Mouse (Mus musculus): ENCODE data around the gene Abcc10.

Abcc10 gene

DNA sequence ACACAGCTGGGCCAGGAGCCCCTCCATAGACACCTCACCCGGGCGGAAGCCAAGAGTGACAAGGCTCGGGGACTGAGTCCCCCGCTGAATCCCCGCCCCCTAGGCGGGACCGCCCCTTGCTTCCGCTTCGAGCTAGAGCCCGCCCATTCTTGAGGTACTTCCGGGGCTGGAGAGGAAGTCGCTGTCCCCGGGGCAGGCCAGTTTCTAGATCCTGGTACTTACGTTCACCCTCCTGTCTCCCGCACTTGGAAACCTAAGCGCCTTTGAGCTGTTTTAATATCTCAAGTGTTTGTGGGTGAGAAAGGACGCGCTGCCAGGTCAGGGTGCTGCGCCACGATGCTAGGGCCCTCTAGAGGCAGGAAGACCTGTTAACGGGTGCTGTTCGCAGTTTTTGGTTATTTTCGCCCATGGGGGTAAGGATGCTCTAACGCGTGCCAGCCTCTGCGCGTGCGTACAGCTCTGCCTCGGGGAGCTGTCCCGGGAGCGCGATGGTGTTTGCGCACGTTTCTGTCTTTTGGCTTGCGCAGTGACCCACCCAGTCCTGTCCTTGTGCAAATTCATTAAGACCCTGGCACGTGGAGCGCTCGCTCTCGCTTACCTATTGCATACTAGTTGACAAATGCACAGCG, at the start of gene Abcc10:
Abcc10 (minus strand) TSS at position 447 of the 629 bp plus-strand sequence.
- DNase-seq: peak; percentile 97

GRCm38 (mm10) chr17:46371783-46372182, 43.6 kb upstream of the Abcc10 start:
- peak; percentile 23 for DNase-seq

DNA sequence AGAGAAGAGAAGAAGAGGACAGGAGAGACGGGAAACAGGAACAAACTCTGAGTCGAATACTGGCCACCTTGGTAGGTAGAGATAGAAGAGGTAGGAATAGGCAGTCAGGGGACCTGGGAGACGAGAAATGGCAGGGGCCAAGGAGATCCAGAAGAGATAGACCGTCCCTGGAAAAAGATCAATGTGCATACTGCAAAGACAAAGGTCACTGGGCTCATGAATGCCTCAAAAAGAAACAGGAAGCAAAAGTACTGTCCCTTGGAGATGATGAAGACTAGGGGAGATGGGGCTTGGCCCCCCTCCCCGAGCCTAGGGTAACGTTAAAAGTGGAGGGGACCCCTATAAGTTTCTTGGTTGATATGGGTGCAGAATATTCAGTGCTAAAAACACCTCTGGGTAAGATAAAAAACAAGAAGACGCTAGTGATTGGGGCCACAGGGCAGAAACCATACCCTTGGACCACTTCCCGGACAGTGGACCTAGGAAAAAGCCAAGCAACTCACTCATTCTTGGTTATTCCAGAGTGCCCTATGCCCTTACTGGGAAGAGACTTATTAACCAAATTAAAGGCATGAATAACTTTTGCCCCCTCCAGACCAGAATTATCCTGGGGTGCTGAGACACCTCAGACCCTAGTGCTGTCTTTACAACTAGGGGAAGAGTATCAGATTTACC, 23.0 kb upstream of the Abcc10 start:
- DNase-seq: no peak

DNA sequence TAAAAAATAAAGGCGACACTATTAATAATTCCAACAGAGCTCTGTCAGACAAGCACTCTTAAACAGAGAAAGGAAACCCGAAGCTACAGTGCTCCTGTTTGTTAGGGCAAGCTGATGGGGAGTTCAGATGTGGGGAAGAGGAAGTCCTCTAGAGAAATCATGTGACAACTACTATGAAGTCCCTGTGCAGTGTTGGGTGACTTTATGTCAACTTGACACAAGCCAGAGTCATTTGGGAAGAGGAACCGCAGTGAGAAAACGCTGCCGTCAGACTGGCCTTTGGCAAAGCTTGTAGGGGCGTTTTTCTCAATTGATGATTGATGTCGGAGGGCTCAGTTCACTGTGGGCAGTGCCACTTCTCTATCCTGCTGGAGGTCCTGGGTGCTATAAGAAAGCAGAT, 13.1 kb upstream of the Abcc10 start:
- DNase-seq: no peak

GRCm38 (mm10) chr17:46336475-46336874, 8.3 kb upstream of the Abcc10 start:
- no peak for DNase-seq

DNA sequence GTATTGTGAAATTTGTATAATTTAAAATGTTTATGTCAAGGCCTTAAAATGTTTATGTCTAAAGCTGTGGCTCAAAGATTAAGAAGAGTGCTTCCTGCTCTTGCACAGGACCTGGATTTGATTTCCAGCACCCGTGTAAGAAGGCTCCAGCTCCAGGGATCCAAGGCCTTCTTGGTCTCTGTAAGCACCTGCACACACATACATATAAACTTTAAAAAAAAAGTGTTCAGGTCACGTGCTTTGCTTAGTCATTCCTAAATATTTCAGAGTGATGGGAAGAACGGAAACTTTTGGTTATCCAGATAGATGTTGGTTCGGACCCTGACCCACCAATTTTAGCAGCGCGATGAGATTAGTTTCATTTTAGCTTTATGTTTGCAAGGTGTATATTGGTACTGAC, 571 bp upstream of the Abcc10 start:
- no peak for DNase-seq

DNA sequence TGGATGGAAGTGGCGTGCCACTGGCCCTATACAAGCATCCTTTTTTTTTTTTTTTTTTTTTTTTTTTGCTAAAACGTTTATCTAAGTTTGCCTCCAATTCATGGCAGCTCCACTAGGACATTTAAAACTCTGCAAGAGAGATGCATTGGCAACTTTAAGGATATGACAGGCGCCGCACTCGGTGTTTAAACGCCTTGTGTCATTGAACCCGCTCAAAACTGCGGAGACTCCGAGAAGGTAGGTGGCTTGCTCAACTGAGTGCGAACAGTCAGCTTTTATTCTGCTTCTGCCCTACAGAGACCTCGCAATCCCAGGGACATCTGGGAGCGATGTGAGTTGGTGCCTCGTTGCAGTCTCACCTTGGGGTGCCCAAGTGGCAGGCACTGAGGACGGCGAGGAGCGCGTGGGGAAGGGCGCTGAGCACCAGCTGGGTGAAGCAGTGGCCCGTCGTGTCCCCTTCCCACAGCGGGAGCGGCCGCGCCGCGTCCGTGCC, 693 bp downstream of the Abcc10 start:
- DNase-seq: no peak

DNA sequence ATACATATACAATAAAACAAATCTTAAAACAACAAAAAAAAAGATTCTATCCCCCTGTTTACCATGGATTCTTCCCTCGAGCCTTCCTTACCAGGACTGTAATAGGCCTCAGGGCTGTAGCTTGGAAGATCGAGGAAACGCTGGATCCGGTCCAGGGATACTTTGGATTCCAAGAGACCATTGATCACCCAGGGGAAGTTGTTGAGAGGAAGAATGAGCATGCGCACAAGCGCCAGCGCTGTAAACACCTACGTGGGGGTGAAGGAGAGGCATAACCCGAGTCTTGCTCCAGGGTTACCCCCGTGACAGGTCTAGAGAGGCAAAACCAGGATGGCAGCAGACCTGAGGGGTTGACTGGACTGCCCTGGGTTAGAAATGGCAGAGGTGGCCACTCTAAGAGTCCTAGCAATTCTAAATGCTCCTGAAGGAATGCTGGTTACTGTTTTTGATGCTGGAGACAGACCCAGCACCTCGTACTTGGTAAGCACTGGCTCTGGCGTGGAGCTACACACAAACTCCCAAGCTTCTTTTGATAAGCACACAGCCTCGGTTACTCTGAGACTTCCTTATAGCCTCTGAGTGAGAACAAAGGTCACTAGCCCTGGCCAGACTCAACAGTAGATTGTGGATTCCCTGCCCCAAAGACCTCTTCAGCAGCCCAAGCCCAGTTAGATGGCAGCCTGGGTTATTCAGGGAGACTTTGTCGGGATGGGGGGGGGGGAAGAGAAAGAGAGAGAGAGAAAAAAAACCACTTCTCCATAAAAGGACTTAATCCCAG, 5.9 kb downstream of the Abcc10 start:
- DNase-seq: no peak

DNA sequence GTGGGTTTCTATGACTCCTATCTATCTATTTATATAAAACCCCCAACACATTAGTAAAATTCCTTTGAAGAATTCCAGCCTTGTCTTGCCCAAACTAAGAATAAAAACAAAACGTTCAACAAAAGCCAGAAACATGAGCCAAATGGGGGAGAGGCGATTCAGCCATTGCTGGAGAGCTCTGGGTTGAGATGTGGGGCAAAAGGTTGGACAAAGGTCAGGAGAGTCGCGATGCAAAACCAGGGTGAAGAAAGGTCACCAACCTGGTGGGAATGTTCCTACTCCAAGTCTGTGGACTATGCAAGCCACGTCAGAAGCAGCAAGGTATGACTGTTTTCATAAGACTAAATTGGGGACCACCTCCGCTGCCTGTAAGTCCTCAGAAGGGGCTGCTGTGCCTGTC, 7.7 kb downstream of the Abcc10 start:
- no peak for DNase-seq

- DNase-seq: no peak
Measured at GRCm38 (mm10) chr17:46315813-46316212, 12.3 kb downstream of the Abcc10 start.

DNA sequence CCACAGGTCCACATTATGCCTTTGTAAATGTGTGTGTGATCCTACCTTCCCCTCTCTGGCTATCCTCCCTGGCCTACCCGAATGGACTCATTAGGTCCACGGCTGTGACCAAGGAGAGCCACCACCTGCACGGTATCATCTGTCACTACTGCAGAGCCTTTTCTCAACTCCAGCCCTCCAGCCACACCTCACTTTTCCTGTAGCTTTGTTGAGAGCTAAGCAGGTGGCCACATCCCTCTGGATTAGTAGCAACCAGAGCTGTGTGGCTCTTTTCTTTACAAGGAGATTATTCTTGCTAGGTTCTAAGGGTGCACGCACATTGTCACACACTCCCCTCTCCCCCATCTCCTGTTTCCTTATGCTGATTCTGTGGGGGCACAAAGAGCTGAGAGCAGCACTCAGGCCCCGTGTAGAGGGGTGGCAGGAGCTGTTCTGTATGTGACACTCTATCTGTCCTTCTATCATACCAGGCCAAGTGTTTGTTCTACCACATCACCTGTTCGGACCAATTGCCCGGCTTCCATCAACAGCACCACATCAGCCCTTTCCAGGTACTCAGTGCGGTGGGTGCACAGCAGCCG, 14.9 kb downstream of the Abcc10 start:
- DNase-seq: no peak

- no peak for DNase-seq
Measured at GRCm38 (mm10) chr17:46310515-46310914, 17.6 kb downstream of the Abcc10 start.

DNA sequence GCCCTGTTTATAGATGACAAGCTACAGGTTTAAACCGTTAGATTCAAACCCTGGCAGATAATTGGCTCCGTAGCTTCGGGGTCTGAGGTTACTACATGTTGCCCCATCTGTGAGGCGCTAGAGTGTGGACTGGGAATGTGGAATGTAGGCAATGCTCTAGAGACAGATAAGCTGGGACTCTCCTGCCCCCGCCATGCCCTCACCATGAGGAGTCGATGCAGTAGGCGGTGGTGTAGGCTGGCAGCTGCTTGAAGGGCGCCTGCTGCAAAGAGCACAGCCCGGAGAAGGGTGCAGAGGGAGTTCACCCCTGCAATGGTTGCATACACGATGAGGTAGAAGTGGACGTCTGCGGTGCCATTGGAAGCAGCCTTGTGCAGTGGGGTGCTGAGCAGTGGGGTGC, 18.3 kb downstream of the Abcc10 start:
- DNase-seq: no peak

DNA sequence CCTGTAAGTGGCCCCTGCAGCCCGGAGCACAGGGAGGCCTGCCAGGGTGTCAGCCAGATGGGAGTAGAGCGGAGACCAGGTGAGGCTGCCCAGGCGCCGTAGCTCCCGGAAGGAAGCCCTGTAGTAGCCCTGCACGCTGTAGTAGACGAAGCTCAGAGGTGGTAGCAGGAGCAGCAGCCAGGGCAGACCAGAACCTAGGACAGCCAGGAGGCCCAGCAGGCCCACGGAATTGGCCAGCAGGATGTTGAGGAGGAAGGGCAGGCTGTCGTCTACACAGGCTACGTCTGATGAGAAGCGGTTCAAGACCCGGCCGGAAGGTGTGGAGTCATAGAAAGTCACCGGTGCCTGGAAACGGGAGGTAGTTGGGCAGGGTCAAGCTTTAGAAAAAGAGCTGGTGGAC, 21.2 kb downstream of the Abcc10 start:
- no peak for DNase-seq

DNA sequence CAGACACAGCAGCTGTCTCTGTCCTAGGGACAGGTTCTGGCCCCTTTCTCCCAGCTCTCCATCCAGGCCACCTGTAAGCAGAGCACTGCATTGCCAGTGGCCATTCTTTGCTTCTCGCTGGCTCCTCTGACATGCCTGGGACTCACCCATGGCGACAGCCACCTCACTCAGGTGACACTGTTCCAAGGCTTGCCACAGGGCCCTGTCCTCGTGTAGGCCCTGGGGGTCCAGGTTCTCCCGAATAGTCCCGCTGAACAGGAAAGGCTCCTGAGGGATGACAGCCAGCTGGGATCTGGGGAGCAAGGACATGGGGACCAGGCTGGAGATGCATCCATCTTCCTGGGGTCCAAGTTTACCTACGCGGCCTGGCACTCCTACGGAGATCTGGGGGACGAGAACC, 24.0 kb downstream of the Abcc10 start:
- DNase-seq: no peak

DNA sequence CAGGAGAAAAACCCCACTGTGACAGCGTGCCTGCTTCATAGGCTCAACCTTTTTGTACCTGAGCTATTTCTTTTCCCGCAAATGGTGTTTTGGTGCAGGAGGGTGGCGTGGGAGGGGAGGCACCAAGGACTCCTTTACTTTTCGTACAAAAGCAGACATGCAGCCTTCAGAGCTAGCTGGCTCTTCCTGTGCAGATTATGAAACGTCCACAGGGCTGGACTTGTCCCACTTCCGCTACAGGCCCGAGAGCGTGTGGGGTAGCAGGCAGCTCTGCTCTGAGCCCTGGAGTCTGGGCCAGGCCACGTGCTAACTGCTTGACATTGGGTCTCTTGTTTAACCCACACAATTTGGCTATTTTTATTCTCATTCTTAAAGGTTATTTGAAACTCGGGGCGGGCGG, 26.3 kb downstream of the Abcc10 start:
- DNase-seq: no peak

GRCm38 (mm10) chr17:46298220-46298913, 29.8 kb downstream of the Abcc10 start:
- peak; percentile 77 for DNase-seq

DNA sequence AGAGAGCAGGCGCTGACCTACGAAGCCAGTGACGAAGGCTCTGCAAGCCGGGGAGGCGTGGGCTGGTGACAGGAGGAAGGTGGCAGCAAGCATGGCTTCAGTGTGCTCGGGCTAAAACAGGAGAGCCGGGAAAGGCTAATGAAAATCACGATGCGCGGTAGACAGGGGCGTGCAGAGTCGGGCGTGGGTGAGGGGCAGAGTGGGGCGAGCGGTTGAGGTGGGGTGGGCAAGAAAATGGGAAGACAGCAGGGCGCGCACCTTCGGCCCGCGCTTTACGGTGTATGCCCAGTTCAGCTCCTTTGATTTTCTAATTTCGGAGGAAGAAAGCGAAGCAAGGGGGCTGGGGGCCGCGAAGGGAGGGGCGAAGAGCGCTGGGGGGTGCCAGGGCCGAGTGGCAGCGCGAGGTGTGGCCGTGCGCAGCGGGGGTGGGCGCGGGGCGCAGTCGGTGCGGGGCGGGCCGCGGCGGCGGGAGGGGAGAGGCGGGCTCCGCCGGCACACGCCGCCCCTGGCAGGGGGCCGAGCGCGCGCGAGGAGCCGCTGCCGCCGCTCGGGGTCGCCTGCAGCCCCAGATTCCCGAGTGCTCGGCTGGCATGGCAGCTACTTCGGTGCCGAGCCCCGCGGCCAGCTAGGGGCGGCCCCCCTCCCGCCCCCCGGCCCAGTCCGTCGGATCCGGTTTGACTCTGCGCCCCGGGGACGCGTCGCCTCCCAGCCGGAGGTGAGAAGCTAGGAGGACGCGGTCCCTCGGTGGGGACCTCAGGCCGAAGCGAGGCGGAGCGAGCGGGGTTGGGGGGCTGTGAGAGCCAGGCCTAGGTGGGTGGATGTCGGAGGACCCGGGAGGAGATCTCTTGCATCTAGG, 30.6 kb downstream of the Abcc10 start, which contains the start of gene Dlk2:
Dlk2 (plus strand) TSS at position 58 of the 856 bp plus-strand sequence.
- no peak for DNase-seq

DNA sequence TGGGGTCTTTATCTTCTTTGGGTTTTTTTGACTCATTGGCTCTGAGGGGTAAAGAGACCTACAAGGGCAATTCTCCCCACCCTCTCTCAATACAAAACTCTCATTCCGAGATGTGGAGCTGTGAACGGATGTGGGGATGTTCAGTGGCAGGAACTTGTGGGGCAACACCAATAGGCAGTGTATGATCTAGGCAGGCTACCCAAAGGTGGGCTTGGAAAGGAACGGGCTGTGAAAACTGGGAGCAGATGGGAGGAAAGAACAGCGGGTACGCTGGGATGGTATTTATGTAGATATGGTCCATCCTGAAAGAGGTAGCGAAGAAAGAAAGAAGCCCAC, 31.2 kb downstream of the Abcc10 start:
- DNase-seq: no peak

GRCm38 (mm10) chr17:46296601-46297000, 31.6 kb downstream of the Abcc10 start:
- DNase-seq: no peak

GRCm38 (mm10) chr17:46287678-46288095, 40.5 kb downstream of the Abcc10 start:
- DNase-seq: peak; percentile 34

DNA sequence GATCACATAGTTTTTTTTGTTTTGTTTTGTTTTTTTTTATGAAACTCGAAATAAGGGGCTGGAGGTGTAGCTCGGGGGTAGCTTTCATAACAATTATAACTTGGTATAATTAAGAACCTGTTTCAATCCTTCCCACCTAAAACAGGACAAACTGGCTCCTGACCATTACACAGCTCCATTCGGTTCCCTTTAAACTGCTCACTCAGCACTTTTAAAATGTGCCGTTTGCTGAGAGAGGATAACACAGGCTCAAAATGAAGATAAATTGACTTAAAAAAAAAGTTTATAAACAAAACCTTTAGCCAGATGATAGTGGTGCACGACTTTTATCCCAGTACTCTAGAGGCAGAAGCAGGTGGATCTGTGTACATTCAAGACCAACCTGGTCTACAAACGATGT, 42.7 kb downstream of the Abcc10 start:
- DNase-seq: no peak

Measured in liver (tissue).